Mouse (Mus musculus) ES-Bruce4 (cell line): ENCODE results near the gene Onecut3.

Experiments
- CTCF ChIP-seq: IDR thresholded peaks from one replicate; pipeline ENCODE4 v1.8.1; 2011; ENCODE audit warnings: low read depth, low read length
- EP300 ChIP-seq: IDR thresholded peaks from 2 replicates; pipeline ENCODE4 v1.6.1; 2011; ENCODE audit warnings: low read depth, low read length; ENCODE audit not compliant: insufficient read depth
- POLR2A ChIP-seq: IDR thresholded peaks from one replicate; pipeline ENCODE4 v1.8.1; 2011; ENCODE audit warnings: low read length; ENCODE audit not compliant: insufficient read depth

- TF ChIP-seq CTCF = no peak
- no peak for TF ChIP-seq EP300
- no peak for TF ChIP-seq POLR2A
These were observed 39.9 kb upstream of the Onecut3 start for GRCm38 (mm10) chr10:80454781-80455180.
